Mouse (Mus musculus) heart, adult 11 months (tissue): ENCODE measurements at regions not wholly inside any gene's neighbourhood (a gene's known extent, or its start where the extent isn't known, plus 50 kb on each side); places are given as distances from the start of the nearest gene placed in this dataset.

Experiments
- DNase-seq: peaks from one replicate; pipeline ENCODE4 v3.0.0; 2022

GRCm38 (mm10) chr6:7941786-7942185 lies 97.1 kb downstream of the C1galt1 start:
- DNase-seq = peak; percentile 66

GRCm38 (mm10) chr6:7943192-7943591 lies 98.5 kb downstream of the C1galt1 start:
- DNase-seq = peak; percentile 49

- DNase-seq = no peak
Observed at GRCm38 (mm10) chr6:7943656-7944055, 99.0 kb downstream of the C1galt1 start.
